In the genomic region with DNA sequence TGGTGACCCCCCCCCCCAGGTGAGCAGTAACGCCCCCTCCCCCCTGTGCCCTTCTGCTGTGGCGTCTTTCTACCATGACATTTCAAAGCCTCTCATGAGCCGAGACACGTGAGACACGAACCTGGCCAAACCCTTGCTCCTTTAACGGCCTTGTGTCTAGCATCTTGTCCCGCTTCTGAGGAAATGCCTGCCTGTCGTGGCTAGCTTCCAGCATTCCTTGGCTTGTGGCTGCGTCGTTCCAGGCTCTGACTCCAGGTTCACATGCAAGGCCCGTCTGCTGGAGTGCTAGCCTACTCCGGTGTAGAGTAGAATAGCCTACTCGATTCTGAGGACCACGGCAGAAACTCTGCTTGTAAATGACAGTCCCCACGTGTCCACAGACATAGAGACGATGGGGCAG, we compare ENCODE assay signal across 8 mouse cellular contexts.
DNase-seq lines count a peak whose midpoint lies in the region; ATAC-seq lines count a peak whose summit lies in the region.

No protein-coding gene starts in this region.

- no peak overlapping the region for H3K4me3 ChIP-seq in heart, embryonic 10.5 days
- no peak overlapping the region for H3K4me3 ChIP-seq in limb, embryonic 13.5 days

- peak overlapping the region; percentile 9; the same call in 1 of the 2 replicates for H3K4me2 ChIP-seq in limb, embryonic 13.5 days (replicated peaks)

- peak overlapping the region; percentile 79 for H3K27ac ChIP-seq in heart, embryonic 10.5 days
- H3K27ac ChIP-seq in limb, embryonic 13.5 days: no peak overlapping the region

- peak; percentile 46 for DNase-seq in ovary, postnatal 36 days (ENCODE audit: low spot score)
- no peak for DNase-seq in ovary, postnatal 10 days (ENCODE audit: low spot score)
- DNase-seq in cerebellum, adult 8-10 months: peak; percentile 76
- DNase-seq in heart, embryonic 10.5 days (ENCODE audit: low spot score): no peak
- DNase-seq in spleen, postnatal 36 days (ENCODE audit: low spot score in 2 of 2): no peak
- DNase-seq in layer of hippocampus, adult 18-20 months (ENCODE audit: low spot score in 2 of 2): no peak
- DNase-seq in layer of hippocampus, postnatal 36 days: no peak

- no peaks in the 10 kb centered on the region for H3K36me3 ChIP-seq in heart, embryonic 10.5 days
- H3K36me3 ChIP-seq in limb, embryonic 13.5 days: no peaks in the 10 kb centered on the region

- 43% methylated on average over 16 of the region's 16 CpGs for WGBS in heart, embryonic 10.5 days
- 10% methylated on average over 15 of the region's 16 CpGs for WGBS in limb, embryonic 13.5 days

- peaks cover 95% of the 10 kb centered on the region for H3K4me1 ChIP-seq in heart, embryonic 10.5 days
- peaks cover 85% of the 10 kb centered on the region for H3K4me1 ChIP-seq in limb, embryonic 13.5 days

- peaks cover 18% of the 10 kb centered on the region for H3K27me3 ChIP-seq in heart, embryonic 10.5 days (ENCODE audit: insufficient read depth, poor library complexity, severe bottlenecking)
- H3K27me3 ChIP-seq in limb, embryonic 13.5 days: peaks cover 13% of the 10 kb centered on the region

- no peak overlapping the region for H3K9ac ChIP-seq in limb, embryonic 13.5 days

- ATAC-seq in limb, embryonic 13.5 days (ENCODE audit: low FRiP score, low read depth): no peak

- H3K9me3 ChIP-seq in heart, embryonic 10.5 days: no peaks in the 10 kb centered on the region
- H3K9me3 ChIP-seq in limb, embryonic 13.5 days: no peaks in the 10 kb centered on the region

Comparison
In these comparisons a context has a peak if more than half of its experiments do, and no peak if none do; other contexts are left out.
1. DNase-seq: peak in ovary, postnatal 36 days (single experiment) and cerebellum, adult 8-10 months (single experiment); none in ovary, postnatal 10 days (single experiment), heart, embryonic 10.5 days (single experiment), spleen, postnatal 36 days (0 of 2), layer of hippocampus, adult 18-20 months (0 of 2) and layer of hippocampus, postnatal 36 days (0 of 2).